Mouse (Mus musculus) limb, embryonic 10.5 days (tissue): ENCODE data around the gene Ucn3. TPM values are rescaled to one million over a fixed set of nuclear protein-coding genes. Genes with fewer than 3 reads are reported as not detected.

Experiments
- microRNA-seq: library from miRNA; unstranded; fragments of <30 nt; microRNA quantifications from one replicate; pipeline ENCODE4, GENCODE M21; 2017
- polyA plus RNA-seq: library from polyadenylated mRNA; unstranded; fragments of >200 nt; fragmentation: Nextera tagmentation; extraction: Ambion mirVana; gene quantifications from 2 replicates; pipeline ENCODE4 v1.2.1, GENCODE M21; 2016

The Ucn3 gene
- polyA plus RNA-seq, 1 experiment from 2014 or later, result 0.09 TPM

Small RNA genes within 50 kb of the gene (microRNA-seq; reads per million reads assigned to microRNA genes)
- not detected for gene Gm22460

Other genes starting within 250 kb of the Ucn3 start
- gene Calml3, start 141.0 kb downstream of the Ucn3 start, polyA plus RNA-seq, result not detected in 2 replicates
- gene Calm4, start 107.6 kb downstream of the Ucn3 start, polyA plus RNA-seq, result not detected in 2 replicates
- not detected in 2 replicates for gene Calm5, start 91.2 kb downstream of the Ucn3 start, polyA plus RNA-seq
- 70.6 and 101 TPM in 2 replicates for gene Net1, start 27.1 kb downstream of the Ucn3 start, polyA plus RNA-seq
- gene Tubal3, start 27.1 kb downstream of the Ucn3 start, polyA plus RNA-seq, result not detected in 2 replicates
- gene Akr1c14, start 103.7 kb upstream of the Ucn3 start, polyA plus RNA-seq, result 0.18 TPM in 2 replicates
- gene Akr1c18, start 205.3 kb upstream of the Ucn3 start, polyA plus RNA-seq, result not detected in 2 replicates
- 0.87 and 1.1 TPM in 2 replicates for gene Akr1c13, start 245.8 kb upstream of the Ucn3 start, polyA plus RNA-seq